Mouse (Mus musculus) naive thymus-derived CD4-positive, alpha-beta T cell, adult 2 months (primary cell): ENCODE measurements around the gene Secisbp2.

Experiments used
- DNase-seq: peaks from one replicate; pipeline ENCODE4 v3.0.0-alpha.2; 2011; ENCODE audit warnings: low read depth

Secisbp2 gene

DNA sequence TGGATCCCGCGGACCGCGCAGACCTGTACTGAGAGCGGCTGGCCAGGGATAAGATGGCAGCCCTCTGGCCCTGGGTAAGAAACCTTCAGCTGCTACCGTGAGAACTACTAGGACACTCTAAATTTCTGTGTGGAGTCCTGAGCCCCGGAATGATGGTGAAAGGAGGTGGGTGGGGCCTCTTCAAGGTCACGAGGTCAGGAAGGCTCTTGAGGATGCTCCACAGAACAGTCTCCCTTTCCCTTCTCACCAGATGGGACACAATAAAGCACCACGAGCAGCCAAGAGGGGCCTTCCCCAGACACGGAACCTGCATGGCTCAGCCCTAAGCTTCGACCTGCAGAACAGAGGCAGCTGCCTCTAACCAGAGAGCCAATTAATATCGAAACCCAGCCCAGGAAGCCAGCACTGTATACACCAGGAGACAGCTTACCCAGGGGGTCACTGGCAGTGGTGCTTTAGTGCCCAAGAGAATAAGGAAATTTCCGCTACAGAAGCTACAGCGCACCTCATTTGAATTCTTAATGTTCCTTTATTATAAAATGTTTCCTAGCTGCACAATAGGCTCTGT, 80.7 kb downstream of the Secisbp2 start:
- no peak for DNase-seq
